Mouse (Mus musculus) liver, adult 10 weeks (tissue): ENCODE results near the gene Rabep1. TPM values are rescaled to one million over a fixed set of nuclear protein-coding genes. Genes with fewer than 3 reads are reported as not detected.

Experiments
- polyA plus RNA-seq: library from polyadenylated mRNA; stranded (reverse); fragments of 350-450 nt; fragmentation: Illumina TruSeq; extraction: RNeasy Lipid Tissue Mini Kit (QIAGEN cat#74804); gene quantifications from one replicate; pipeline ENCODE4 v1.2.3, GENCODE M21; 2014; ENCODE audit warnings: low read depth, low replicate concordance

The Rabep1 gene
- 50.6 TPM for polyA plus RNA-seq

DNA sequence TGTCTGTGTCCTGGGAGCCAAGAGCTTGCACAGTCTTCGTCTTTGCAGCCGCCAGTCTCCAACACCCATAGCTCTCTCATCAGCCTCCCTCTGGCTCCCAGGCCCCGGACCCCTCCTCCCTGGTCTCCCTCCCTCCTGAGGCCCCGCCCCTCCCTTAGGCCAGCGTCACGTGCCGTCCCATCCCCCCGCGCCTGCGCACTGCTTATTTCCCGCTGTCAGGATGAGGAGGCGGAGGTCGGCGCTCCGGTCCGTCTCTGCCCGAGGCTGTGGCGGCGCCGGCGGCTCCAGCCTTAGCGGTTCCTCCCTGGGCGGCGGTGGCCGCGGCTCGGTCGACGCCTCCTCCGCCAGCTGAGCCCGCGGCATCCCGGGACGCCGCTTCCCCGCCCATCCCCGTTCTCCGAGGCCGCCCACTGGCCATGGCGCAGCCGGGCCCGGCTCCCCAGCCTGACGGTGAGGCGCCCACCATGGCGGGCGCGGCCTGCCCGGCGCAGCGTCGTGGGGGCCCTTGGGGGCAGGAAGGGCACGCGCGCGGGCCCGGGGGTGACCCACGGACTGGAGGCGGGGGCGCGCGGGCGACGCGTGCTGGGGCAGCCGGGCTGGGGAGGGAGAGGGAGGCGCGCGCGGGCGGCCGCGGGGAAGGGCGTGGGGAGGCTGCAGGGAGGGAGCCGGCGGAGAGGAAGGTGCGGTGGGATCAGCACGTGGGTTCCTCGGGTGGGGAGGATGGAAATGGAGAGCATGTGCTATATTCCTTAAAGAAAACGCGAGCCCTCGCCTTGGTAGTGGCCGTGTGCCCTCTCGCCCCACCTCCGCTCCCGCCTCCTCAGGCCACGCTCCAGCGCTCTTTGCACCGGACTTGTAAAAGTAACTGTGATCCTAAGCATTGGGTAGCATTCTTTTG lies at the start of gene Rabep1:
Gene Rabep1, plus strand, starts transcription at position 220 of the 898 bp plus-strand sequence.

GRCm38 (mm10) chr11:70812365-70812764 lies 32.2 kb upstream of the Rabep1 start, which contains the start of gene Scimp:
TSS of gene Scimp (minus strand) at chr11:70812586.

GRCm38 (mm10) chr11:70969821-70970559 lies 125.4 kb downstream of the Rabep1 start, which contains the start of the genes Nup88 and Rpain:
TSS of gene Nup88 (minus strand) at chr11:70969973.
TSS of gene Rpain (plus strand) at chr11:70970213.

DNA sequence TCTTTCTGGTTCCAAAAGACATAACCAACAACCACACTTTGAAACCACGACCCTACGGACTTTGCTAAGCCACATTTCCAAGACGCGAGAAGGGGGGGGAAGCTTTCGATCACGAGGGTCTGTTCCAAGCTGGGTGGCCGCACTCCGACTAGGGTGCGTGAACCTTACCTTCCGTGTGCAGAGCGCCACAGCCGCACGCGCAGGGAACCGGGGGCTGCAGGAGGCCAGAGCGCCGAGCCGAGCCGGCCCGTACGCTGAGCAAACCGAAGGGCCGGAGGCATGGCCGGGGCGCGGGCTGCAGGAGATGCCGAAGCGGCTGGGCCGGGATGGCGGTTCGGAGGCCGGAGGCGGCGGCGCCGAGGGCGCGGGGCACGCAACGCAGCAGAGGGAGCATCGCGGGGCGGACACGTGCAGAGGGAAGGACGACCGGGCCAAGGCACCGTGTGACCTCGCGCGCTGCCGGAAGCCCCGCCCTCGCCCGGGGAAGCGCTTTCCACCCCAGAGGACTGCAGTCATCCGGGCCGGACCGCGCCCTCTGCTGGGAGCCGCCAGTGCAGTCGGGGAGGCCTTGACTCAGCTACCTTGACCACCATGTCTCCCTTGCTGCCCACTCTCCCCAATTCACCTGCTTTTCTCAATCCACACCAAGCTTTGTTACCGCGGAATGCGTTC lies 138.1 kb downstream of the Rabep1 start, which contains the start of gene C1qbp:
Gene C1qbp, minus strand, starts transcription at position 470 of the 672 bp plus-strand sequence.

Other genes with a start within 250 kb of the Rabep1 start
- not detected for gene 4930544D05Rik, start 228.9 kb upstream of the Rabep1 start, polyA plus RNA-seq
- not detected for gene Chrne, start 225.6 kb upstream of the Rabep1 start, polyA plus RNA-seq
- gene Gp1ba, start 205.7 kb upstream of the Rabep1 start, polyA plus RNA-seq: not detected
- gene Rnf167, start 197.5 kb upstream of the Rabep1 start, polyA plus RNA-seq: 21.5 TPM
- gene Slc25a11, start 197.3 kb upstream of the Rabep1 start, polyA plus RNA-seq: 29.8 TPM
- gene Pfn1, start 190.1 kb upstream of the Rabep1 start, polyA plus RNA-seq: 88.5 TPM
- 0.37 TPM for gene Eno3, start 187.6 kb upstream of the Rabep1 start, polyA plus RNA-seq
- gene Spag7, start 175.4 kb upstream of the Rabep1 start, polyA plus RNA-seq: 18.3 TPM
- gene Camta2, start 156.7 kb upstream of the Rabep1 start, polyA plus RNA-seq: 0.74 TPM
- 21.2 TPM for gene Inca1, start 144.6 kb upstream of the Rabep1 start, polyA plus RNA-seq
- 16.3 TPM for gene Kif1c, start 144.2 kb upstream of the Rabep1 start, polyA plus RNA-seq
- 1.7 TPM for gene Zfp3, start 80.6 kb upstream of the Rabep1 start, polyA plus RNA-seq
- gene Scimp, start 32.2 kb upstream of the Rabep1 start, polyA plus RNA-seq: 2.3 TPM
- 61.7 TPM for gene Nup88, start 125.2 kb downstream of the Rabep1 start, polyA plus RNA-seq
- 21.3 TPM for gene Rpain, start 125.4 kb downstream of the Rabep1 start, polyA plus RNA-seq
- 138 TPM for gene C1qbp, start 138.2 kb downstream of the Rabep1 start, polyA plus RNA-seq
- 8.8 TPM for gene Dhx33, start 159.7 kb downstream of the Rabep1 start, polyA plus RNA-seq
- 25.8 TPM for gene Mis12, start 174.8 kb downstream of the Rabep1 start, polyA plus RNA-seq
- 117 TPM for gene Derl2, start 175.1 kb downstream of the Rabep1 start, polyA plus RNA-seq
- gene 6330403K07Rik, start 188.7 kb downstream of the Rabep1 start, polyA plus RNA-seq: not detected